Mouse (Mus musculus) heart, embryonic 13.5 days (tissue): ENCODE data around the gene Gng5. TPM values are rescaled to one million over a fixed set of nuclear protein-coding genes. Genes with fewer than 3 reads are reported as not detected.

Source experiments
- ATAC-seq: fragments of 200-750 bp; cut with Nextera tagmentation; 2 replicates; pipeline ENCODE4 v1.8.0; 2017; ENCODE audit warnings: moderate TSS enrichment; ENCODE audit not compliant: insufficient number of reproducible peaks, low FRiP score, low TSS enrichment; ENCODE audit errors: extremely low read depth
- H3K27ac ChIP-seq: fragments of 300-500 bp; sonication (generic); replicated peaks from 2 replicates; pipeline ENCODE4 v1.5.1; 2015; ENCODE audit warnings: moderate library complexity, mild to moderate bottlenecking, inconsistent platforms
- H3K27me3 ChIP-seq: fragments of 300-500 bp; sonication (generic); replicated peaks from 2 replicates; pipeline ENCODE4 v1.6.1; 2015; ENCODE audit warnings: mild to moderate bottlenecking, inconsistent platforms
- H3K36me3 ChIP-seq: fragments of 300-500 bp; sonication (generic); 2 replicates; pipeline ENCODE4 v1.6.1; 2015; ENCODE audit warnings: mild to moderate bottlenecking, inconsistent platforms
- H3K4me1 ChIP-seq: fragments of 300-500 bp; sonication (generic); 2 replicates; pipeline ENCODE4 v1.6.1; 2015; ENCODE audit warnings: inconsistent platforms
- H3K4me2 ChIP-seq: fragments of 300-500 bp; sonication (generic); 2 replicates; pipeline ENCODE4 v1.6.1; 2015; ENCODE audit warnings: inconsistent platforms, mild to moderate bottlenecking, moderate library complexity
- H3K4me3 ChIP-seq: fragments of 300-500 bp; sonication (generic); 2 replicates; pipeline ENCODE4 v1.5.1; 2015; ENCODE audit warnings: moderate library complexity, mild to moderate bottlenecking, inconsistent platforms
- H3K9ac ChIP-seq: fragments of 300-500 bp; sonication (generic); 2 replicates; pipeline ENCODE4 v1.6.1; 2015; ENCODE audit warnings: inconsistent platforms, mild to moderate bottlenecking, moderate library complexity
- H3K9me3 ChIP-seq: fragments of 300-500 bp; sonication (generic); 2 replicates; pipeline ENCODE4 v1.6.1; 2016; ENCODE audit warnings: inconsistent platforms
- WGBS: fragments of 180-500 bp; shearing (Covaris S2); methylation state at CpG from one replicate; pipeline ENCODE4 v1.1.7; 2015; ENCODE audit warnings: mixed read lengths; 5-methylcytosine and 5-hydroxymethylcytosine counted together
- polyA plus RNA-seq: library from polyadenylated mRNA; unstranded; fragments of >200 nt; fragmentation: Nextera tagmentation; extraction: Ambion mirVana; gene quantifications from 2 replicates; pipeline ENCODE4 v1.2.1, GENCODE M21; 2015

Gene Gng5
- 1,560 and 1,674 TPM in 2 replicates for polyA plus RNA-seq

DNA sequence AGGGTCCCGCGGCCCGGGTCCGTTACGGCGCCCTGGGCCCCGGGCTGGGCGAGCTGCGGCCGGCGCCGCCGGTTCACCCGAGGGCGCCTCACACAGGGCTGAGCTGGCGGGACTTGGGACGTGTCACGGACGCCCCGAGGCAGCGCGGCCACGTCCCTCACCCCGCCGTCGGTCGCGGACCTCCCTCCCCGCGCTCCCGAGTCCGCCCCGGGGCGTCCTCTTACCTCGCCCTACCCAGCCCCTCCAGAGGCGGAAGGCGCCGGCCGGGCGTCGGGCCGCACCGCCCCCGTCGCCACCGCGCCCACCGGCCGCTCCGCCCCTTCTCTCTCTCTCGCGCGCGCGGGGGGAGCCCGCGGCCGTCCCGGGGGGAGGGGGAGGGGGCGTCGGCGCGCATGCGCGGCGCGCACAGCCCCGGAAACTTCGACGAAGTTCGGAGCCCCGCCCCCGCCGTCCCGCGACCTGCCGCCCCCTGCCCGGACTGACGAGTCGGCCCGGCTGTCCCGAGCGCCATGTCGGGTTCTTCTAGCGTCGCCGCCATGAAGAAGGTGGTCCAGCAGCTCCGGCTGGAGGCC, at the start of gene Gng5, which contains the start of gene Spata1:
Gene Gng5, plus strand, starts transcription at position 377 of the 572 bp plus-strand sequence.
Gene Spata1, minus strand, starts transcription at position 323 of the 572 bp plus-strand sequence.
- no peaks in the 10 kb centered on the region for H3K9me3 ChIP-seq
- no peaks in the 10 kb centered on the region for H3K27me3 ChIP-seq
- H3K4me1 ChIP-seq, result peaks cover 39% of the 10 kb centered on the region
- H3K4me2 ChIP-seq, result peak within 1 kb of the TSS; percentile 93
- H3K4me3 ChIP-seq, result peak within 1 kb of the TSS; percentile 92
- H3K36me3 ChIP-seq, result peaks cover 18% of the 10 kb centered on the region
- peak within 1 kb of the TSS; percentile 98 for H3K27ac ChIP-seq
- peak within 1 kb of the TSS; percentile 98 for H3K9ac ChIP-seq
- ATAC-seq, result peak; percentile 96
- whole genome bisulfite sequencing, result 0% methylated on average over 54 of the region's 88 CpGs

DNA sequence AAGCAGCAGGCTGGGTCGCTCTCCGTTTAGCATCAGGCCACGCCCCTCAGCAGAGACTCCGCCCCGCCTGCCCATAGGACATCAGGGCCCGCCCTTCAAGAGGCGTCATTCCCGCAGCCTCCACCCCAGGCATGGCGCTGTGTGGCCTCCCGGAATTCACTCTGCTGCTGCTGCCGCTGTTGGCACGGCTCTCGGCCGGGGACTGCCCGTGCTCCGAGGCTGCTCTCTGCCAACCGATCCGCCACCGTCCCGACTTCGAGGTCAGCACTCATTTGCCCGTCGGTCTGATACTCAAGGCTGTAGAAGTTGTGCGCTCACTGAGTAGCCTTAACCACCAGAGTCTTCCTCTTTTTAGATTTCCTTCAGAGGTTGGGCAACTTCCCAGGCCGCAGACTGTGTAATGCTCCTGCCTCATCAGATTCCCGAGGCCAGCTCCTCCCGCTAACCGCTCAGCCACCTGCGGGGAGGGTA, 49.2 kb upstream of the Gng5 start:
- peaks cover 19% of the 10 kb centered on the region for H3K4me1 ChIP-seq
- peak overlapping the region; percentile 90 for H3K9ac ChIP-seq
- peak overlapping the region; percentile 85 for H3K4me2 ChIP-seq
- WGBS, result 2% methylated on average over 29 of the region's 29 CpGs
- peak overlapping the region; percentile 86 for H3K27ac ChIP-seq
- no peaks in the 10 kb centered on the region for H3K27me3 ChIP-seq
- no peaks in the 10 kb centered on the region for H3K9me3 ChIP-seq
- peak overlapping the region; percentile 70 for H3K4me3 ChIP-seq
- peak; percentile 99 for ATAC-seq
- peaks cover 10% of the 10 kb centered on the region for H3K36me3 ChIP-seq

DNA sequence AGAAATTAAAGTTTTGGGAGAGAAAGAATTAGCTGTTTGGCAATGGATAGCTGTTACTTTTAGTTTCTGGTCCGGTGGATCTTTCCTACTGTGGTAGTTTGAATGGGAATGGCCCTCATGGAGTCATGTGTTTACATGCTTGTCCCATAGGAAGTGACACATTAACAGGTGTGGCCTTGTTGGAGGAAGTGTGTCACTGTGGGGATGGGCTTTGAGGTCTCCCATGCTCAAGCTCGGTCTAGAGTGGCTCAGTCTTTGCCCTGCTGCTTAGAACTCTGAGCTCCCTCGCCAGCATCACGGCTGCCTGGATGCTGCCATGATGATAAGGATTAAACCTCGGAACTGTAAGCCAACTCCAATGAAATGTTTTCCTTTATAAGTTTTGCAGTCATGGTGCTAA, 48.2 kb upstream of the Gng5 start:
- Histone ChIP-seq H3K4me3 (no peak overlapping the region), H3K36me3 (peaks cover 12% of the 10 kb centered on the region), H3K27me3 (no peaks in the 10 kb centered on the region), H3K9me3 (no peaks in the 10 kb centered on the region), H3K9ac (no peak overlapping the region), H3K4me1 (peaks cover 19% of the 10 kb centered on the region), H3K4me2 (peak overlapping the region; percentile 85), H3K27ac (no peak overlapping the region)
- WGBS, result 84% methylated on average over 5 of the region's 5 CpGs
- no peak for ATAC-seq

DNA sequence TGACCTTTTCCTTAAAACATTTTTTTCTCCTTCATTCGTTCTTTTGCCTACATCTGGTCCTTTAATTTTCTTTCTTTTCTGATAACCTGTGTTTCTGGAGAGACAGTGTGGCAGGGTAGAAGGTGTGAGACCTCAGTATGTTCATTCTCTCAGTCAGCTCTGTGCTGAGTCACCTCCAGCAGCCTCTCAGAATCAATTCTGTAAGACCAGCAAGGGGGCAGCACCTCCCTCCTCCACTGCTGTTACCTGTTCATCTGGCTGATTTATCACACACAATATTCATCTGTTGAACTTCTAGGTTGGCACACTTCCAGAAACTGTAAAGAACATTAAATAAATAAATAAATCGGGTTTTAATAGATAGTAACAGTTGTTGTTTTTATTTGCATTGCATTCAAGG, 36.7 kb upstream of the Gng5 start:
- H3K36me3 ChIP-seq, result peaks cover 18% of the 10 kb centered on the region
- H3K4me1 ChIP-seq, result no peaks in the 10 kb centered on the region
- no peak overlapping the region for H3K27ac ChIP-seq
- no peaks in the 10 kb centered on the region for H3K27me3 ChIP-seq
- no peak overlapping the region for H3K4me3 ChIP-seq
- WGBS, result 36% methylated on average over 2 of the region's 2 CpGs
- ATAC-seq, result no peak
- H3K9me3 ChIP-seq, result no peaks in the 10 kb centered on the region
- no peak overlapping the region for H3K9ac ChIP-seq
- no peak overlapping the region for H3K4me2 ChIP-seq

DNA sequence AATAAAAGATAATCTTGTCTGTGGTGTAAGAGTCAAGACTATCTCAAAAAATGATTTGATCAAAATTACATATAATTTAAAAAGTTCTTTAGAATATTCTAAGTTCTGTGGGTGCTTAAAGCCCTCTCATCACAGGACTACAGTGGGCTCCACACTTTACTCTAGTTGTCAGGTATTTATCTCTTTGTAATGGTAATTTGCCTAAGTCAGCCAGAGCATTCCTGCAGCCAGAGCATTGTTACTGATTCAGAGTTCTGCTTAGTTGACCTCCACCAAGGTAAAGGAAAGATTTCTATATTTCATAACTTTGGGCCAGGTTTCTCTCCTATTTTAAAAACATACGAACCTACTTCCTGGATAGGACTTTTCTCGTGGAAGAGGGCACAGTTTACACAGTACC, 30.4 kb upstream of the Gng5 start:
- H3K27me3 ChIP-seq, result no peaks in the 10 kb centered on the region
- H3K27ac ChIP-seq, result no peak overlapping the region
- H3K4me2 ChIP-seq, result no peak overlapping the region
- H3K4me1 ChIP-seq, result peaks cover 6% of the 10 kb centered on the region; the same call in 1 of the 2 replicates
- ATAC-seq, result no peak
- H3K9ac ChIP-seq, result no peak overlapping the region
- 77% methylated on average over 2 of the region's 2 CpGs for WGBS
- H3K36me3 ChIP-seq, result peaks cover 5% of the 10 kb centered on the region; the same call in 1 of the 2 replicates
- H3K9me3 ChIP-seq, result no peaks in the 10 kb centered on the region
- no peak overlapping the region for H3K4me3 ChIP-seq

DNA sequence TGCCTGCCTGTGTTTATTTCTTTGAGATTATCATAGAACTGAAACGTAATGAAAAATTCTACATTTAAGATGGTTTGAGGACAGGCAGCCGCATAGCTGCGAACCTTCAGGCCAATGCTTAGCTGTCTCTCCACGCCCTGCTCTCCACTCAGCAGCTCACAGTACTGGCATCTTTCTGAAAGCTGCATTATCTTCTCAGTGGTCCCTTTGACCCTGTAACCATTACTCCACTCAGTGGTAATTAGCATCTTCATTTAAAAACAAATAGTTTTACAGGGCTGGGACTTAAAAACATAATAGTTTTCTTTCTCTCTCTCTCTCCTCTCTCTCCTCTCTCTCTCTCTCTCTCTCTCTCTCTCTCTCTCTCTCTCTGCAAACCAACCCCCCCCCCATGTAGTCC, 26.9 kb upstream of the Gng5 start:
- Histone ChIP-seq H3K4me2 (no peak overlapping the region), H3K4me3 (no peak overlapping the region), H3K27ac (no peak overlapping the region), H3K36me3 (peaks cover 2% of the 10 kb centered on the region; the same call in 1 of the 2 replicates), H3K9ac (no peak overlapping the region), H3K4me1 (peaks cover 6% of the 10 kb centered on the region; the same call in 1 of the 2 replicates), H3K27me3 (no peaks in the 10 kb centered on the region), H3K9me3 (no peaks in the 10 kb centered on the region)
- 67% methylated on average over 4 of the region's 4 CpGs for WGBS
- ATAC-seq, result no peak

DNA sequence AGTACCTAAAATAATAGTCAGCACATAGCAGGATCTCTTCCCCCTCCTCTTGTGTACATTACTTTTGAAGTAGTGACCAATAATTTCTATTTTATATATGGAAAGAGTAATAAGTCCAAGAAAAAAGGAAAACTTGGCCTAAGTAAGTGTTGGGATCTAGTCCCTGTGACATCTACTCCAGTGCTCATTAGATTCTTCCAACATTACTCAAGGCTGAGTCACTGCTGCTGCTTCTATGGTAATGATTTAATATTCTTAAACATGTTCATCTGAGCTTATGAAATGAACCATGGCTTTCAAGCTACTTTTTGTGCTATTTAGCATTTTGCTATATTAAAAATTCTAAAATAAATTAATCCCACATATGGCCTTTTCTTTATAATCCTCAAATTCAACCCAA, 25.9 kb upstream of the Gng5 start:
- Histone ChIP-seq H3K27ac (no peak overlapping the region), H3K36me3 (no peaks in the 10 kb centered on the region), H3K9me3 (no peaks in the 10 kb centered on the region), H3K4me1 (peaks cover 6% of the 10 kb centered on the region; the same call in 1 of the 2 replicates), H3K4me2 (no peak overlapping the region), H3K4me3 (no peak overlapping the region), H3K9ac (no peak overlapping the region), H3K27me3 (no peaks in the 10 kb centered on the region)
- ATAC-seq, result no peak

DNA sequence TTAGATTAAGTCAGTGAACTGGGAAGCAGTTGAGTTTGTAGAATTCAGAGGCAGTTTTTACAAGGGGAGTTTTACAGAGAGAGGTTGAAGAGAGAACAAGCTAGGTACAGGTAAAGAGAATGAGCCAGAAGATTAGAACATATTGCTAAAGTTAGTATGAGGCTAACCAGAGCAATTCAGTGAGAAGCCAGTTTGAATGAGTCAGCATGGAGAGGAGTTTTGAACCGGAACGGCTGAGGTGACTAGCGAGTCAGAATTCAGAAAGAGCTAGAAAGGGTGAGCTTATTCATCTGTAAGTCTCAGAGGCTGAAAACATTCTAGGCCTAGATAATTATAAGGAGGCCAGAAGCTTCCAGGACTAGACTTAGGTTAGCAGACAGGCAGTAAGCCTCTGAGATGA, 25.2 kb upstream of the Gng5 start:
- H3K9me3 ChIP-seq, result no peaks in the 10 kb centered on the region
- no peak overlapping the region for H3K4me3 ChIP-seq
- WGBS, result 85% methylated on average over 3 of the region's 3 CpGs
- H3K9ac ChIP-seq, result no peak overlapping the region
- no peak for ATAC-seq
- no peak overlapping the region for H3K27ac ChIP-seq
- H3K27me3 ChIP-seq, result no peaks in the 10 kb centered on the region
- H3K4me2 ChIP-seq, result no peak overlapping the region
- H3K36me3 ChIP-seq, result no peaks in the 10 kb centered on the region
- peaks cover 6% of the 10 kb centered on the region; the same call in 1 of the 2 replicates for H3K4me1 ChIP-seq

DNA sequence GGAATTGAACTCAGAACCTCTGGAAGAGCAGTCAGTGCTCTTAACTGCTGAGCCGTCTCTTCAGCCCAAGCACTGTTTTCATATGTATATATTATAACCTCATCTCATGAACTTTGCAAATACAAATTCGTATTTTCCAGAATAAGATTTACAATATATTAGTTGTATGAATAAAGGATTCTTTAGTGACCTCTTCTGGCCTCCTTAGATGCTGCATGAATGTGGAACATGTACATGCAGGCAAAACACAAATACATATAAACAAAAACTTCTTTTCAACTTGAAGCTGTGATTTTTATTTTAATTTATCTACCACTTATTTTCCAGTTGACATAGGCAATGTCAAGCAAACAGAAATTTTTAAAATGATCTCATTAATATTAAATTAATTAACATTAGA, 17.6 kb upstream of the Gng5 start:
- no peak overlapping the region for H3K4me2 ChIP-seq
- H3K4me1 ChIP-seq, result no peaks in the 10 kb centered on the region
- H3K36me3 ChIP-seq, result peaks cover 10% of the 10 kb centered on the region; the same call in 1 of the 2 replicates
- no peaks in the 10 kb centered on the region for H3K9me3 ChIP-seq
- WGBS, result 59% methylated on average over 2 of the region's 2 CpGs
- no peaks in the 10 kb centered on the region for H3K27me3 ChIP-seq
- no peak for ATAC-seq
- no peak overlapping the region for H3K27ac ChIP-seq
- no peak overlapping the region for H3K4me3 ChIP-seq
- H3K9ac ChIP-seq, result no peak overlapping the region

DNA sequence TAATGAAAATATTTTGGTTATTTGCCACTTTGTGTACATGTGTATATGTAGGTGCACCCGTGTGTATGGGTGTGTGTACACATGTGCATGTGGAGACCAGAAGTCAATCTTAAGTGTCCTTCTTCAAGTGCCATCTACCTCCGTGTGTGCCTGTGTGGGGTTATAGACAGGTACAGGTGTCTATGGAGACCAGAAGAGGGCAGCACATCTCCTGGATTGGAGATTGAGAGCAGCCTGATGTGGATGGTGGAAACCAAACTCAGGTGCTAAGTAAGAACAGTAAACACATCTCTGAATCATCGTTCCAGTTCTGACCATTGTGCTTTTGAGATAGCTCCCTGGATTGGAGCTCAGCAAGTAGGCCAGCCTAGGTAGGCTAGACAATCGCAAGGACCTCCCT, 13.1 kb upstream of the Gng5 start:
- ATAC-seq, result no peak
- Histone ChIP-seq H3K4me1 (no peaks in the 10 kb centered on the region), H3K27me3 (no peaks in the 10 kb centered on the region), H3K9me3 (no peaks in the 10 kb centered on the region), H3K36me3 (peaks cover 10% of the 10 kb centered on the region; the same call in 1 of the 2 replicates), H3K4me3 (no peak overlapping the region), H3K4me2 (no peak overlapping the region), H3K9ac (no peak overlapping the region), H3K27ac (no peak overlapping the region)
- 76% methylated on average over 4 of the region's 4 CpGs for WGBS

DNA sequence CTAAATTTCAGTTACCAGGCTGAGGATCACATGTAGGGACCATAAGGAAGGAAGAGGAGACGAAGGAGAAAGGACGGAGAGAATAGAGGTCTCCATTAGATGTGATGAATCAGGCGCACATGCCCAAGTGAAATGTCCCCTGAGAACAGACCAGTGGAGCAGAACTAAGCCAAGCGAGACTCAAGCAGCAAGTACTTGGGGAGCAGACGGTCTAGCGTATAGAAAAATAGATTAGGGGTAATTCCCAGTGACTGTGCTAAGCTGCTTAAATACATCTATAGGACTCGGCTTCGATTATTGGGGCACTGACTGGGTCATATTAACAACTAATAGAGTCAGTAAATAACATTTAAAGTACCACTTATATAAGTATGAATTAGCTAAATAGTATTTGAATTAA, 4.7 kb upstream of the Gng5 start:
- no peak overlapping the region for H3K9ac ChIP-seq
- ATAC-seq, result no peak
- H3K4me1 ChIP-seq, result peaks cover 4% of the 10 kb centered on the region
- H3K27me3 ChIP-seq, result no peaks in the 10 kb centered on the region
- no peak overlapping the region for H3K4me3 ChIP-seq
- no peaks in the 10 kb centered on the region for H3K9me3 ChIP-seq
- H3K36me3 ChIP-seq, result no peaks in the 10 kb centered on the region
- no peak overlapping the region for H3K27ac ChIP-seq
- H3K4me2 ChIP-seq, result no peak overlapping the region
- 86% methylated on average over 8 of the region's 8 CpGs for WGBS

DNA sequence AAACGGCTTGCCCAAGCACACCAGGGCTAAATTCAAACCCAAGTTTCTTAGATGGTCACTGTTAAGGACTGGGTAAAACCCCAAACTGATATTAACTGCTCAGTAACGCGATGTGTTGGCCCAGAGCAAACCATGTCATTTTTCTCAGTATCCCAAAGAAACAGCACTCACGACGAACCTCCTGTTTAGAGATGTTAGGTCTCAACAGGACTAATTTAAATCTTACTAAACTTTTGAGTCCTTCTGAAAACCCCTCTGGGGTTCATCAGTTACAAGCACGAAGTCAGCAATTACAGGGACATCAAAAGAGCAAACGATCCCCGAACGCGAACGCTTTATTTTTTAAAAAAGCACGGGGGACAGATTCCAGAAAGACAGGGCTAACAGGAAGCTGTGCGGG, 618 bp upstream of the Gng5 start:
- Histone ChIP-seq H3K4me2 (peak overlapping the region; percentile 93), H3K27me3 (no peaks in the 10 kb centered on the region), H3K9me3 (no peaks in the 10 kb centered on the region), H3K9ac (peak overlapping the region; percentile 98), H3K4me1 (peaks cover 36% of the 10 kb centered on the region), H3K4me3 (peak overlapping the region; percentile 92), H3K27ac (peak overlapping the region; percentile 98), H3K36me3 (peaks cover 13% of the 10 kb centered on the region)
- ATAC-seq, result no peak
- 2% methylated on average over 13 of the region's 13 CpGs for WGBS
